ENCODE assay signal across 17 mouse cellular contexts in the genomic region with DNA sequence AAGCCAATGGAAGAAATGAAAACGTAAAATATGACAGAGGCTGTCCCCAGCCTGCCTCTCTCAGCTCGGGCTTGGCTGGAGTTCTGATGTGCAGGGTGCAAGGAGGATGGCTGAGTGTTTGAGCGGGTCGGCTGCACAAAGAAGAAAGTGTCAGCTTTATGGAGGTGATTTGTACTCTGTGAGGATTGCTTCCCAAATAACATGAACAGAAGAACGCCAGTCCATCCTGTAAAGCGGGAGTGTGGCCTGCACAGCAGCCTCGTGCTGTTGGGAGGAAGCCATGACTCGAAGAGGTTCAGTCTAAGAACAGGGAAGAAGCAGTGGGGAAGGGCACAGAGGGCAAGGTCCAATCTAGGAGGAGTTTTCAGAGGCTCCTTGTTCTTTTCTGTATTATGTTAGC. TPM values are rescaled to one million over a fixed set of nuclear protein-coding genes. Genes with fewer than 3 reads are reported as not detected.
DNase-seq lines count a peak whose midpoint lies in the region; ATAC-seq and TF ChIP-seq lines count a peak whose summit lies in the region.
"Had no signal": no experiment of that assay in that cellular context is flagged by ENCODE, and none has a peak within 500 bp of the region (broad histone marks: within the 10 kb centered on the region; RNA-seq: fewer than 3 reads in every experiment).

No protein-coding gene starts in this region.

- no peak overlapping the region for H3K27ac ChIP-seq in lung, embryonic 14.5 days (ENCODE audit: low read depth)
- H3K27ac ChIP-seq in kidney, embryonic 16.5 days (ENCODE audit: low read length), result 0 out of 2 replicates have a peak overlapping the region, but pooled peaks have one; percentile 2
- H3K27ac ChIP-seq in neural tube, embryonic 12.5 days, result no peak overlapping the region
- H3K27ac ChIP-seq: embryonic facial prominence, embryonic 12.5 days; heart, embryonic 15.5 days; hindbrain, embryonic 10.5 days; limb, embryonic 10.5 days; liver, embryonic 12.5 days had no signal

- no peaks in the 10 kb centered on the region for H3K27me3 ChIP-seq in lung, embryonic 14.5 days (ENCODE audit: insufficient read depth, low read length)
- H3K27me3 ChIP-seq in kidney, embryonic 16.5 days (ENCODE audit: insufficient read depth, low read length), result no peaks in the 10 kb centered on the region
- H3K27me3 ChIP-seq in neural tube, embryonic 12.5 days (replicated peaks), result no peaks in the 10 kb centered on the region
- H3K27me3 ChIP-seq: embryonic facial prominence, embryonic 12.5 days; heart, embryonic 15.5 days; liver, embryonic 12.5 days; Patski had no signal

- peak; percentile 51 for DNase-seq in lung, embryonic 14.5 days
- DNase-seq in lung, postnatal 4 days, result no peak
- peak; percentile 21 for DNase-seq in yolk sac, embryonic 10.5 days (ENCODE audit: low spot score)
- no peak for DNase-seq in spleen, postnatal 4 days (ENCODE audit: low spot score in 2 of 2)
- no peak for DNase-seq in natural killer cell, adult 2 months (ENCODE audit: low spot score in 2 of 2)
- DNase-seq in frontal cortex, postnatal 14 days (ENCODE audit: low spot score in 2 of 2), result no peak
- DNase-seq: cerebellum, postnatal 36 days; right cerebral cortex, postnatal 25 days; thymus, postnatal 25 days had no signal

- no peak overlapping the region for H3K9ac ChIP-seq in lung, embryonic 14.5 days
- H3K9ac ChIP-seq in kidney, embryonic 16.5 days (replicated peaks; ENCODE audit: low read length), result no peak overlapping the region
- 0 out of 2 replicates have a peak overlapping the region, but pooled peaks have one; percentile 2 for H3K9ac ChIP-seq in neural tube, embryonic 12.5 days
- H3K9ac ChIP-seq: embryonic facial prominence, embryonic 12.5 days; heart, embryonic 15.5 days; liver, embryonic 12.5 days had no signal

- no peak overlapping the region for H3K4me2 ChIP-seq in lung, embryonic 14.5 days
- no peak overlapping the region for H3K4me2 ChIP-seq in kidney, embryonic 16.5 days (replicated peaks; ENCODE audit: low read depth, low read length)
- no peak overlapping the region for H3K4me2 ChIP-seq in neural tube, embryonic 12.5 days (replicated peaks)
- H3K4me2 ChIP-seq: embryonic facial prominence, embryonic 12.5 days; heart, embryonic 15.5 days; liver, embryonic 12.5 days had no signal

- WGBS in lung, embryonic 14.5 days, result 33% methylated on average over 8 of the region's 8 CpGs
- 18% methylated on average over 8 of the region's 8 CpGs for WGBS in kidney, embryonic 16.5 days
- WGBS in neural tube, embryonic 12.5 days, result 39% methylated on average over 8 of the region's 8 CpGs

- H3K4me3 ChIP-seq in lung, embryonic 14.5 days (ENCODE audit: low read depth, low read length), result no peak overlapping the region
- no peak overlapping the region for H3K4me3 ChIP-seq in kidney, embryonic 16.5 days (ENCODE audit: low read length)
- no peak overlapping the region for H3K4me3 ChIP-seq in neural tube, embryonic 12.5 days
- H3K4me3 ChIP-seq: embryonic facial prominence, embryonic 12.5 days; heart, embryonic 15.5 days; hindbrain, embryonic 10.5 days; limb, embryonic 10.5 days; liver, embryonic 12.5 days had no signal

- ATAC-seq in lung, embryonic 14.5 days (ENCODE audit: insufficient read depth), result no peak; the same call in 1 of the 2 replicates
- peak; percentile 91 for ATAC-seq in kidney, embryonic 16.5 days (ENCODE audit: low FRiP score, low TSS enrichment)
- 0 out of 2 replicates have a peak, but pooled peaks have one; percentile 37 for ATAC-seq in neural tube, embryonic 12.5 days (ENCODE audit: low FRiP score, low read depth)
- ATAC-seq: liver, embryonic 12.5 days; Patski had no signal

- TF ChIP-seq CTCF in lung, embryonic 14.5 days (IDR thresholded peaks at IDR 0.05; ENCODE audit: low read depth), result no peak

- no peaks in the 10 kb centered on the region for H3K4me1 ChIP-seq in lung, embryonic 14.5 days (ENCODE audit: insufficient read depth)
- H3K4me1 ChIP-seq in kidney, embryonic 16.5 days (ENCODE audit: insufficient read depth, low read length), result peaks cover 4% of the 10 kb centered on the region; the same call in 1 of the 2 replicates
- H3K4me1 ChIP-seq in neural tube, embryonic 12.5 days, result no peaks in the 10 kb centered on the region
- H3K4me1 ChIP-seq: embryonic facial prominence, embryonic 12.5 days; heart, embryonic 15.5 days; hindbrain, embryonic 10.5 days; limb, embryonic 10.5 days; liver, embryonic 12.5 days had no signal

- H3K9me3 ChIP-seq in lung, embryonic 14.5 days (ENCODE audit: low read depth, low read length), result no peaks in the 10 kb centered on the region
- no peaks in the 10 kb centered on the region; the same call in 1 of the 2 replicates for H3K9me3 ChIP-seq in kidney, embryonic 16.5 days (ENCODE audit: low read length)
- no peaks in the 10 kb centered on the region for H3K9me3 ChIP-seq in neural tube, embryonic 12.5 days
- H3K9me3 ChIP-seq: embryonic facial prominence, embryonic 12.5 days; heart, embryonic 15.5 days; hindbrain, embryonic 10.5 days; limb, embryonic 10.5 days; liver, embryonic 12.5 days had no signal

- H3K36me3 ChIP-seq in lung, embryonic 14.5 days (ENCODE audit: insufficient read depth), result no peaks in the 10 kb centered on the region
- H3K36me3 ChIP-seq in kidney, embryonic 16.5 days (ENCODE audit: insufficient read depth, low read length), result no peaks in the 10 kb centered on the region
- H3K36me3 ChIP-seq in neural tube, embryonic 12.5 days, result no peaks in the 10 kb centered on the region
- H3K36me3 ChIP-seq: embryonic facial prominence, embryonic 12.5 days; heart, embryonic 15.5 days; hindbrain, embryonic 10.5 days; limb, embryonic 10.5 days; liver, embryonic 12.5 days had no signal

RNA-seq across cellular contexts. Expression of gene Bmp6, which starts 48.7 kb away (rescaled TPM):
- polyA plus RNA-seq in lung, embryonic 14.5 days (2014; fragmentation: Nextera tagmentation; extraction: Ambion mirVana), result 1.1 and 1.4 TPM in 2 replicates
- 1.3 and 2.2 TPM in 2 replicates for polyA plus RNA-seq in kidney, embryonic 16.5 days (2015; fragmentation: Nextera tagmentation; extraction: Ambion mirVana)
- polyA plus RNA-seq in neural tube, embryonic 12.5 days (2016; fragmentation: Nextera tagmentation; extraction: Ambion mirVana), result 2.1 and 2.6 TPM in 2 replicates

Comparison
In these comparisons a context has a peak if more than half of its experiments do, and no peak if none do; other contexts are left out.
1. DNase-seq: peak in lung, embryonic 14.5 days (single experiment) and yolk sac, embryonic 10.5 days (single experiment); none in lung, postnatal 4 days (0 of 2), spleen, postnatal 4 days (0 of 2), natural killer cell, adult 2 months (0 of 2) and frontal cortex, postnatal 14 days (0 of 2).